Mouse (Mus musculus) kidney, postnatal 14 days (tissue): ENCODE measurements around the gene Btnl1.

Source experiments
- DNase-seq: peaks from one replicate; pipeline ENCODE4 v3.0.0; 2022; ENCODE audit warnings: mixed read lengths

Btnl1 gene

GRCm38 (mm10) chr17:34386656-34387055 is 9.7 kb downstream of the Btnl1 start:
- DNase-seq = no peak

DNA sequence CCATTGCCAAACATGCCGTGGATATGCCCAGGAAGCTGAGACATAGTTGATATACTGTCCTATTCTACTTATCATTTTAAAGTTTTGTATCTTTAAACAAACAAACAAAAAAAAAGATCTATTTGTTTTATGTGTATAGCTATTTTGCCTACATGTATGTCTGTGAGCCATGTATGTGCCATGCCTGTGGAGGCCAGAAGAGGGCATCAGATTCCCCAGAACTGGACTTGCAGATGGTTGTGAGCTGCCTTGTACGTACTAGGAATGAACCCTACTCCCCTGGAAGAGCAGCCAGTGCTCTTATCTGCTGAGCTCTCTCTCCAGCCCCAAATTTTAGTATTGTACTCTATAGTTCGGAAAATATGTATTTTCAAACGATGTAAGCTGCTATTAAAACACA is 11.6 kb downstream of the Btnl1 start:
- peak; percentile 52 for DNase-seq

GRCm38 (mm10) chr17:34391507-34391906 is 14.6 kb downstream of the Btnl1 start:
- DNase-seq = no peak

- DNase-seq = peak; percentile 69
Measured at GRCm38 (mm10) chr17:34392321-34392720, 15.4 kb downstream of the Btnl1 start.

GRCm38 (mm10) chr17:34397357-34397756 is 20.4 kb downstream of the Btnl1 start:
- DNase-seq = no peak

- DNase-seq = peak; percentile 84
Measured at GRCm38 (mm10) chr17:34398058-34398710, 21.3 kb downstream of the Btnl1 start.

GRCm38 (mm10) chr17:34398711-34399393 is 21.9 kb downstream of the Btnl1 start, which contains the start of gene BC051142:
TSS of gene BC051142 (plus strand) at chr17:34398820.
- peak; percentile 86 for DNase-seq

GRCm38 (mm10) chr17:34399394-34399715 is 22.4 kb downstream of the Btnl1 start:
- DNase-seq = no peak

DNA sequence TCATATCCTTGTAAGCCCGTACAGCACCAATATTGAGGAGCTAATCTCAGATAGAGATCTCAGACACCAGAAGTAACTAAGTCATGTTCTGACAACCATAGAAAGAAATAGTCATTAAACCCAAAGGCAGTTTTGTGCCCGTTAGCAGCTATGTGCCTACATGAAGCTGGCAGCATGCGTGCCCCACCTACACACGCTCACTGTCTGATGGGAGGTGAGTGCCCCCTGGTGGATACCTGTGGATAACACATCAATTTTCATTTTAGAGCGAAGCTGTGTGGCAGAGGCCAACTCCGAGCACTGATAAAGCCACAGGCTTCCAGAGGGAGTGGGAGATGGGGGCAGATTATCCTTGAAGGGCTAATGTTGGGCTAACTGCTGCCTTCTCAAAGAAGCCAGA is 34.2 kb downstream of the Btnl1 start:
- peak; percentile 61 for DNase-seq

GRCm38 (mm10) chr17:34420014-34420413 is 43.1 kb downstream of the Btnl1 start:
- DNase-seq = no peak

DNA sequence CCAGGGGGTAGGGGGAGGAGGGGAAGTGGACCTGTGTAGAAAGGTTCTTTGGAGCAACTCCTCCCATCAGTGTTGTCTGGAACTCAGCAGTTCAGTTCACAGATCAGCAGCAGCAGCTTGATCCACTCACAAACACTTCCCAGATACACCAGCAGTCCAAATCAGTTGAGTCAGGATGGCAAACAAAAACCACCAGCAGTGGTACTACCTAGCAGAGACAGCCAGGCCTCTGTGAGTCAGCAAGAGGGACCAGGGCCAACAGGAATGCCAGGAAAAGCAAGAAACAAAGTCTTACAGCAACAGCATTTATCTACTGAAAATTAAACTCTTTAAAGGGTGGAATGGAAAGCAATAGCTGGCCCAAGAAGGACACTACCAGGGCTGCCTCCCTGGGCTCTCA is 50.7 kb downstream of the Btnl1 start:
- DNase-seq = no peak
